Mouse (Mus musculus) kidney, adult 2 months (tissue): ENCODE results near the gene Cbx1.

Experiments used
- CTCF ChIP-seq: fragments of 200-500 bp; conservative IDR thresholded peaks from 2 replicates; pipeline ENCODE4 v1.5.1; 2011; ENCODE audit warnings: low read depth, mild to moderate bottlenecking, control low read depth, low read length, moderate library complexity, mixed read lengths; ENCODE audit not compliant: insufficient read depth, insufficient read length
- POLR2A ChIP-seq: fragments of 200-500 bp; IDR thresholded peaks from one replicate; pipeline ENCODE4 v1.6.1; 2011; ENCODE audit warnings: low read depth, low read length, control low read depth

DNA sequence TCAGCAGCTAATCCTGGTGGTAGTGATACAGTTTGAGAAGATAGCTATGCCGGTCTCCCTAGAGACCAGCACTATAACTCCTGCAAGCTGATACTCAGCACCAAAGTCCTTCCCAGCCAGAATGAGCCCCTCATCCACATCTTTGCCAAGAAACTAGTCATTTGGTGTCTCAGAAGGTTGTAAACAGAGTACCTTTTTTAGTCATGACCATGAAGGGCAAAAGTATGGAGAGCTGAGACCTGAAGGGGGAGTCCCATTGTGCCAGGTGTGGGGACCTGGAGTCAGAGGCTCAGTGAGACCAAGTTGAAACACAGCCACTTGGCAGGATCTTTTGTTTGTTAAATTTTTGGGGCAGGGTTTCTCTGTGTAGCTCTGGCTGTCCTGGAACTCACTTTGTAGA, 45.2 kb downstream of the Cbx1 start:
- TF ChIP-seq CTCF (no peak), POLR2A (no peak)
